Mouse (Mus musculus) forebrain, embryonic 10.5 days (tissue): ENCODE results near the gene Ankrd35. TPM values are rescaled to one million over a fixed set of nuclear protein-coding genes. Genes with fewer than 3 reads are reported as not detected.
"Not testable (repeated sequence)": the region's sequence is repeated elsewhere in the genome, so short reads cannot be mapped to it uniquely, and the experiment has no call there.

Experiments
- DNase-seq: peaks from one replicate; pipeline ENCODE4 v3.0.0-alpha.2; 2017; ENCODE audit warnings: low spot score; ENCODE audit errors: extremely low spot score
- H3K27ac ChIP-seq: fragments of 300-500 bp; sonication (generic); 2 replicates; pipeline ENCODE4 v1.5.1; 2016; ENCODE audit warnings: mild to moderate bottlenecking
- H3K27me3 ChIP-seq: fragments of 300-500 bp; sonication (generic); 2 replicates; pipeline ENCODE4 v1.6.1; 2016; ENCODE audit warnings: mild to moderate bottlenecking; ENCODE audit not compliant: poor library complexity, severe bottlenecking
- H3K36me3 ChIP-seq: fragments of 300-500 bp; sonication (generic); replicated peaks from 2 replicates; pipeline ENCODE4 v1.6.1; 2016; ENCODE audit warnings: mild to moderate bottlenecking, moderate library complexity
- H3K4me1 ChIP-seq: fragments of 300-500 bp; sonication (generic); 2 replicates; pipeline ENCODE4 v1.6.1; 2016
- H3K4me3 ChIP-seq: fragments of 300-500 bp; sonication (generic); 2 replicates; pipeline ENCODE4 v1.5.1; 2016; ENCODE audit warnings: mild to moderate bottlenecking, moderate library complexity
- H3K9me3 ChIP-seq: fragments of 300-500 bp; sonication (generic); 2 replicates; pipeline ENCODE4 v1.6.1; 2016; ENCODE audit warnings: mild to moderate bottlenecking, moderate library complexity
- WGBS: fragments of 180-500 bp; shearing (Covaris S2); methylation state at CpG from one replicate; pipeline ENCODE4 v1.1.7; 2016; 5-methylcytosine and 5-hydroxymethylcytosine counted together
- polyA plus RNA-seq: library from polyadenylated mRNA; unstranded; fragments of >200 nt; fragmentation: Nextera tagmentation; extraction: Ambion mirVana; gene quantifications from 2 replicates; pipeline ENCODE4 v1.2.1, GENCODE M21; 2016

Gene Ankrd35
- polyA plus RNA-seq, 1 experiment from 2014 or later = 0.06 TPM

DNA sequence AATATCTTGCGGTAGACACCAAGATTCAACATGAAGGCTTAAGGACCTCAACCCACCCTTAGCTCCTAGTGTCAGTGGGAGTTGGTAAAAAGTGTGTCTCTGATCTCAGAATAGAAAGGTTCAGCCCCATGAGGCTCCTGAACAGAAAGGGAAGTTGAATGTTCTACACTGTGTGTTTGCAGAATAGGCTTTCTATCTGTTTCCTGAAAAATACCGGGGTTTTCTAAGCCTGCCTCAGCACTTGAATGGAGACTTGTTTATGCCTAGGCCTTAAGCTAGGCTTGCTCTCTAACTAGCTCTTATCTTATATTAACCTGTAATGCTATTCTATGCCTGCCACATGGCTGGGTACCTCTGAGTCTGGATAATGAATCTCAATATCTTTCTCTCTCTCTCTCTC, 9.0 kb upstream of the Ankrd35 start:
- no peak for DNase-seq
- peaks cover 6% of the 10 kb centered on the region; the same call in 1 of the 2 replicates for H3K36me3 ChIP-seq
- WGBS = 89% methylated on average over 2 of the region's 2 CpGs
- H3K27ac ChIP-seq = no peak overlapping the region
- H3K4me1 ChIP-seq = peaks cover 16% of the 10 kb centered on the region
- no peaks in the 10 kb centered on the region for H3K9me3 ChIP-seq
- H3K4me3 ChIP-seq = no peak overlapping the region
- peaks cover 6% of the 10 kb centered on the region; the same call in 1 of the 2 replicates for H3K27me3 ChIP-seq

DNA sequence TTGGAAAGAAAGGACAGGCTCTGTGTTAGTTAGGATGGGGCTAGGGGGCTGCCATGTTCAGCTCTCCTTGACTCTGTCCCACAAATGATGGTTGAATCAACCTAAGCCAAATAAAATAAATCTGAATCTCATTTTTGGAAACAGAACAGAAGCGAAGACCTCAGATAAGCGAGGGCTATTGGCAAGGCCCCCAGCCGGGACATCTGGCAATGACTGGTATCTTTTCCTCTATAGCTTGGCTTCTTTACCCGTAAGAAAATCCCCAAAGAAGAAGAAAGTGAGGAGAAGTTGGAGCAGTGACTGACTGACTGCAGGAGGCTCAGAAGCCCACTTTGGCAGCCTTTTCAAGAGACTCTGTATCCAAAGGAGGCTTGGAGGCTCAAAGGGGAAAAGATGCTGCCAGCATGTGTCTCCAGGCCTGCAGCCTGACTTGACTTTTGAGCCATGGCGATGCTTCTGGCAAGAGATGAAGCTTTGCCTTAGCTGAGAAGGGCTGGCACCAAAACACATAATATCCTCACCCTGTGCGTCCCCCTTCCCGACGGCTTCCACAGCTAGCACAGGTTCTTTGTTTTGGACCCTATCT, 7.1 kb upstream of the Ankrd35 start:
- Histone ChIP-seq H3K27ac (peak overlapping the region; percentile 74), H3K36me3 (no peaks in the 10 kb centered on the region), H3K4me3 (peak overlapping the region; percentile 41), H3K9me3 (no peaks in the 10 kb centered on the region), H3K4me1 (peaks cover 16% of the 10 kb centered on the region), H3K27me3 (peaks cover 6% of the 10 kb centered on the region; the same call in 1 of the 2 replicates)
- 49% methylated on average over 8 of the region's 8 CpGs for WGBS
- DNase-seq = no peak

DNA sequence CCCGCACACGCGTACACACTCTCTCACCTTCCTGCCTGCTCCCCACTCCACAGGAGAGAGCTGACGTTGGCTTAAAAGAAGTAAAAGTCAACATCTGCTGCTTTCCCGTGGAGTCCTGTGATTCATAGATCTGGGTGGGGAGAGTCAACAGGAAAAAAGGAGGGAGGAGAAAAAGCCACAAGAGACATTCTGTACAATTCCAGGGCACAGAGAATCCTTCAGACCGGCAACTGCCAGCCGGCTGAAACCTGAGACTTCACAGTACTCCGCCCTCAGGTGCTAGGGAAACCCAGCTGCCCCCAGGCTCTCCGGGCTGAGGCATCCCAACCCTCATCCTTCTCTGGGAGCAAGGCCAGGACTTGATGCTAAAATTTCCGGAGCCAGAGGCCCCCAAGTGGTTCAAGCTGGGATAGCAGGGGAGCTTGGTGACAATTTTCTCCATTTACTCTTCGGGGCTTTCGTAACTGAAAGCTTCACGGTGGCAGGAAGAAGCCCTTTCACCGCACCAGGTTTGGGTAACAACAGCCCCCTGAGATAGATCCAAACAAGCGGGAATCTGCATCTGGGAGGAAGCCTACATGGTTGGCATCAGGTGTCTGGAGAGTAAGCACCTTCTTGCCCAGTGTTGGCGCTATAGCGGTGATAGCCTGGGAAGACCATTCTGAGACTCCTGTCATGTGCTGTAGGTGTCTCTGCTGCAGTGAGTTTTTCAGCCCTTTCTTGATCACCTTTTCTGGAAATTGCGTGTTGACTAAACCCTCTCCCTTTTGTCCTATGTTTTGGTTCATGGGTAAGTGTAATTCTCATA, 6.3 kb upstream of the Ankrd35 start:
- H3K9me3 ChIP-seq = no peaks in the 10 kb centered on the region
- peak; percentile 81 for DNase-seq
- H3K27ac ChIP-seq = peak overlapping the region; percentile 74
- WGBS = 5% methylated on average over 17 of the region's 18 CpGs
- H3K4me3 ChIP-seq = peak overlapping the region; percentile 41
- peaks cover 16% of the 10 kb centered on the region for H3K4me1 ChIP-seq
- peaks cover 6% of the 10 kb centered on the region; the same call in 1 of the 2 replicates for H3K27me3 ChIP-seq
- no peaks in the 10 kb centered on the region for H3K36me3 ChIP-seq

DNA sequence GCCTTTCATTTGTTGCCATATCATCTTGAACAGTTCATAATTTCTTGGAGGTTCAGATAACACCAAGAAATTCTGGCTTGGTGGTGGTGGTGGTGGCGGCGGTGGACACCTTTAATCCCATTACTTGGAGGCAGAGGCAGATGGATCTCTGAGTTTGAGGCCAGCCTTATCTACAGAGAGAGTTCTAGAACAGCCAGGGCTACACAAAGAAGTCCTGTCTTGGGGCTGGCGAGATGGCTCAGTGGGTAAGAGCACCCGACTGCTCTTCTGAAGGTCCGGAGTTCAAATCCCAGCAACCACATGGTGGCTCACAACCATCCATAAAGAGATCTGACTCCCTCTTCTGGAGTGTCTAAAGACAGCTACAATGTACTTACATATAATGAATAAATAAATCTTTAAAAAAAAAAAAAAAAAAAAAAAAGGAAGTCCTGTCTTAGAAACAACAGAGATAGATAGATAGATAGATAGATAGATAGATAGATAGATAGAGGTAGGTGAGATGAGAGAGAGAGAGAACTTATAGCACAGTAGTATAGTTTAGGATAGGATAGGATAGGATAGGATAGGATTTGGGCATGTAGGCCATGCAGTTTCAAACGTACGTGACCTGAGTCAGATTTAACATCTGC, 4.1 kb upstream of the Ankrd35 start:
- 91% methylated on average over 7 of the region's 7 CpGs for WGBS
- H3K9me3 ChIP-seq, DNase-seq, H3K36me3 ChIP-seq, H3K27ac ChIP-seq, H3K4me3 ChIP-seq: not testable (repeated sequence)
- peaks cover 14% of the 10 kb centered on the region for H3K27me3 ChIP-seq
- H3K4me1 ChIP-seq = peaks cover 30% of the 10 kb centered on the region

DNA sequence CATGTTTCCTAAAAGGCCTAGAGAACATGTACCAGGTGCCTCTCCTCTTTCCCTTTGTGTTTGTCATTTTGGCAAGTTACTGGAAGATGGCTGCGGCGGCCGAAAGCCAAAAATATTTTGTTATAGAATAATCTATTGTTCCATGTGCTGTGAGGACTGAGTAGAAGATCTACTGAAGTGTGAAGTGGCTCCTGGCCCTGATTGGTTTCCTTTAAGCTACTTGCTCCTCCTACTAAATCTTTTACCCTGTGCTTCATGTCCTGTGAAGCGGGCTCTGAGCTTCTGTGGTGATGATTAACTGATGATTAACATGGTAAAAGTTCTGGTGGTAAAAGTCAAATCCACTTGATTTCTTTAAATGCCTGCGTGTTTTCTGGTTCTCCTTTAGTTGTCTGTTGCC, 3.0 kb upstream of the Ankrd35 start:
- Histone ChIP-seq H3K9me3 (no peaks in the 10 kb centered on the region), H3K27me3 (peaks cover 25% of the 10 kb centered on the region), H3K4me1 (peaks cover 30% of the 10 kb centered on the region), H3K36me3 (no peaks in the 10 kb centered on the region), H3K27ac (no peak overlapping the region), H3K4me3 (no peak overlapping the region)
- WGBS = 97% methylated on average over 5 of the region's 5 CpGs
- DNase-seq = no peak

DNA sequence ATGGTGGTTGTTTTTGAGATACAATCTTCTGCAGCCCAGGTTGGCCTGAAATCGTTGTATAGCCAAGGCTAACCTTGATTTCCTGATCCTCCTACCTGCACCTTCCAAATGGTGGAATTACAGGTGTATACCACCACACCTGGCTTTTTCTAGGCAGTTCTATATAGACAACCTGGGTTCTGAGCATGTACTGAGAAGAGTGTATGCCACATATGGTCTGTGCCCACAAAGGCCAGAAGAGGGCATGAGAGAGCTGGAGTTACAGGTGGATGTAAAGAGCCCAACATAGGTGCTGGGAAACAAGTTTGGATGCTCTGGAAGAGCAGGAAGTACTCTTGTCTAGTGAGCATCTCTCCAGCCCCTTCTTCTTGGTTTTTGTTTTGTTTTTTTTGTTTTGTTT, 2.6 kb upstream of the Ankrd35 start:
- WGBS = 46% methylated on average over 1 of the region's 1 CpGs
- peaks cover 30% of the 10 kb centered on the region for H3K4me1 ChIP-seq

DNA sequence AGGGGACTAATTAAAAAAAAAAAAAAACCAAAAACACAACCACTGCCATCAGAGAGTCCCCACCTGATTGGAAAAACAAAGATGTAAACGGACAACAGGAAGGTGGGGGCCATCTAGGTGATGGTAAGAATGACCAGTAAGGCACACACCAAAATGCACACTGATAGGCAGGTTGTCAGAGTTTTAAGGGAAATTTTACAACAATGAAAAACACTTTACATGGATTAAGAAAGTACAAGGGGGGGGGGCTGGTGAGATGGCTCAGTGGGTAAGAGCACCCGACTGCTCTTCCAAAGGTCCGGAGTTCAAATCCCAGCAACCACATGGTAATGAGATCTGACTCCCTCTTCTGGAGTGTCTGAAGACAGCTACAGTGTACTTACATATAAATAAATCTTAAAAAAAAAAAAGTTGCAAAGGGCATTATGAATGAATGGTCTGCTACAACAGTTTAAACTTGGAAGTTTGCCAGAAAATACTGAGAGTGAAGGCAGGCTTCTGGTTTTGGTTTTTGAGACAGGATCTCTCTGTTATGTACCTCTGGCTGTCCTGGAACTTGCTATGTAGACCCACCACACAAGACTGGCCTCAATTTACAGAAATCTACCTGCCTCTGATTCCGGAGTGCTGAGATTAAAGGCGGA, 1.4 kb upstream of the Ankrd35 start:
- Histone ChIP-seq H3K4me3 (no peak overlapping the region), H3K36me3 (no peaks in the 10 kb centered on the region), H3K27me3 (peaks cover 28% of the 10 kb centered on the region), H3K4me1 (peaks cover 21% of the 10 kb centered on the region), H3K27ac (no peak overlapping the region), H3K9me3 (no peaks in the 10 kb centered on the region)
- 92% methylated on average over 5 of the region's 5 CpGs for WGBS
- no peak for DNase-seq

More for the DNA sequence above, 2.6 kb upstream of the Ankrd35 start:
- Histone ChIP-seq H3K36me3 (no peaks in the 10 kb centered on the region), H3K4me3 (no peak overlapping the region), H3K27ac (no peak overlapping the region), H3K9me3 (no peaks in the 10 kb centered on the region), H3K27me3 (peaks cover 28% of the 10 kb centered on the region)
- DNase-seq = no peak

DNA sequence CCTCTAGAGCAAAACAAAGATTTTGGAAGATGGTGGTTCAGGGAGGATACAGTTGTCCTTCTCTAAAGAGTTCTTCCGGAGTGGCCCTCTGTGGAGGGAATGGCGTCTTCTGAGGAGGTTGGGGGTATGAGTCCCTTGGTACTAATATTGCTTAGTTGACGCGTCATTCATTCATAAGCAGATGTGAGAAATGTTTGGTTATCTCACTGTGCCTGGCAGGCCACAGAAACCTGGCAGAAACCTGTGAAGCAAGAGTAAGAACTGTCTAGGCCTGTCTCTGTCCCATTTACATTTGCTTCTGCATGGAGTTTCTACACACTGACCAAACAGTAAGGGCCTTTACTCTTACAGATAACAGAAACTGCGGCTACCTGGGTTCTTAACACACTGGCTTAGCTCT, 1.6 kb downstream of the Ankrd35 start:
- H3K4me1 ChIP-seq = peaks cover 26% of the 10 kb centered on the region
- H3K36me3 ChIP-seq = no peaks in the 10 kb centered on the region
- WGBS = 92% methylated on average over 5 of the region's 5 CpGs
- H3K27ac ChIP-seq = no peak overlapping the region
- no peaks in the 10 kb centered on the region for H3K9me3 ChIP-seq
- H3K27me3 ChIP-seq = peaks cover 21% of the 10 kb centered on the region
- no peak overlapping the region for H3K4me3 ChIP-seq
- no peak for DNase-seq

DNA sequence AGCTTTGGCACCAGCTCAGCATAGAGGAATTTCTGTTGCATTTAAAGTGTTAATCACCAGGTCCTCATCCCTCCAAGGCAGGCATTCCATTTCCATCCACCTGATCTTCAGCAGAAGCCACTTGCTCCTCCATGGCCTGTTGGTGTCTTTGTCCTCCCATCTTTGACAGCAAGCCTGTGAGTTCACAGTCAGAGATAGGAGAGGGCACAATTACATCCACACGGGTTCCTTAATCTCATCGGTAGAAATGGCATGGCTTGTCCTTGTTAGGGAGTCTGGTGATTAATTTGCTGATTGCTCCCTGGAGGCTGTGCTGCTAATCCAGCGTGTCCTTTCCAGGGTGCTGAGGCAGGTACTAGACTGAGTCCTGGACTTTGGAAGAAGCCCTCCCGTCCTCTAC, 3.6 kb downstream of the Ankrd35 start:
- no peaks in the 10 kb centered on the region for H3K9me3 ChIP-seq
- peaks cover 28% of the 10 kb centered on the region for H3K27me3 ChIP-seq
- DNase-seq = no peak
- peaks cover 26% of the 10 kb centered on the region for H3K4me1 ChIP-seq
- no peaks in the 10 kb centered on the region for H3K36me3 ChIP-seq
- H3K4me3 ChIP-seq = no peak overlapping the region
- 77% methylated on average over 4 of the region's 4 CpGs for WGBS
- H3K27ac ChIP-seq = no peak overlapping the region

DNA sequence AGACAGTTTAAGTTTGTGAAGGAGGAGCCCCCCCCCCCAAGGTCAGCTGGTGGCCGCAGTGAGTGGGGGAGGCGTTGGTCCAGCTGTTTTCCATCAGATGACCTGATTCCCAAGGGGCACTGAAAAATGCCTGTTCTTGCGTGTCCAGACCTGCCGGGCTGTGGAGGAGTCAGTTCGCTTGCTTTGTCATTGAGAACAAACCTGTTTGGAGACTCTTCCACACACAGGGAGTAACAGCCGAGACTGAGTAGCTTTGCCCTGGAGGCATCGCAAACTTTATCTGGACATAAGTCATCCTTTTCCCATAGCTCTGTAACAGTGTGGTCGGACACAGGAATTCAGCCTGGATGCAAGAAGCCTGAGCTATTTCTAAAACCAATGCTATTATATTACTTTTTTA, 4.5 kb downstream of the Ankrd35 start:
- 61% methylated on average over 8 of the region's 8 CpGs for WGBS
- peaks cover 37% of the 10 kb centered on the region for H3K27me3 ChIP-seq
- H3K4me3 ChIP-seq = no peak overlapping the region
- H3K4me1 ChIP-seq = peaks cover 25% of the 10 kb centered on the region
- H3K36me3 ChIP-seq = no peaks in the 10 kb centered on the region
- H3K9me3 ChIP-seq = no peaks in the 10 kb centered on the region
- no peak for DNase-seq
- no peak overlapping the region; the same call in 1 of the 2 replicates for H3K27ac ChIP-seq

DNA sequence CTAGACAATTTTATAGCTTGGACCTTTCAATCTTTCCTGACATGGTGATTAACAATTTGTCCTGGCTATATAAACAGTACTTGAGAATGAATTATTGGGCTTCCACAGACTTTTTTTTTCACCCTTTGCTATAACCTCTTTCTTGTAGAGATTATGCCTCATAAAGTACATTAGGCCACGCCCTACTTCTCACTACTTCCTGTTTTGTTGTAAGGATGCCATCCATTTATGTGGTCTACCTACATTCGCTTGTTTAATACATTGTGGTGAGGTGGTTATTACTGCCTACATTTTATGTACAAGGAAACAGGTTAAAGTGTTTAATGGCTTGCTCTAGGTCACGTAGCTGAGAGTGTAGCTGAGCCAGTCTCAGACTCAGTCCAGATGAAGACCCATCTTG, 5.2 kb downstream of the Ankrd35 start:
- Histone ChIP-seq H3K27me3 (peaks cover 43% of the 10 kb centered on the region), H3K4me3 (no peak overlapping the region), H3K9me3 (no peaks in the 10 kb centered on the region), H3K4me1 (peaks cover 20% of the 10 kb centered on the region), H3K36me3 (no peaks in the 10 kb centered on the region), H3K27ac (no peak overlapping the region)
- no peak for DNase-seq
- 86% methylated on average over 3 of the region's 3 CpGs for WGBS

DNA sequence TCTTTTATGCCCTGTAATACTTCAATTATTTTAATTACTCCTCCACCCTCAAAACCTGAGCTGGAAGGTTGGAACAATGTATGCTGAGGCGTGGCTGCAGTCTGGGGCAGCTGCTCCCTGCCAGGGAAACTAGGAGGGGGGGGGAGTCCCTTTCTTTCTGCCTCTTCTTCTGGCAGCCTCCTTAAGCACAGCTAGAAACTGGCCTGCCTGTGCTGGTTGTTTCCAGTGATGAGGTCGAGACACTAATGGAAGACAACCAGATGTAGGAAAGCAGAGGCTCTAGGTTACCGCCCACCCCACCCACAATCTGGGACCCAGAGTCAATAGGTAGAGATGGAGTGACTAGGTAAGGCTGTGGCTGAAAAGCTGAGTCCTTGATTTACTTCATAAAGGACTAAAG, 5.8 kb downstream of the Ankrd35 start:
- H3K4me3 ChIP-seq = no peak overlapping the region
- H3K27ac ChIP-seq = no peak overlapping the region
- H3K9me3 ChIP-seq = no peaks in the 10 kb centered on the region
- H3K36me3 ChIP-seq = no peaks in the 10 kb centered on the region
- no peak for DNase-seq
- WGBS = 46% methylated on average over 3 of the region's 3 CpGs
- peaks cover 19% of the 10 kb centered on the region for H3K4me1 ChIP-seq
- H3K27me3 ChIP-seq = peaks cover 43% of the 10 kb centered on the region
